ENCODE assay signal across 8 mouse cellular contexts in genomic region chr13:25115971-25116370, GRCm38 (mm10).
DNase-seq lines count a peak whose midpoint lies in the region; TF ChIP-seq lines count a peak whose summit lies in the region.

No protein-coding gene starts in this region.

- peak overlapping the region; percentile 60 for H3K4me3 ChIP-seq in layer of hippocampus, adult 2 months

- H3K27ac ChIP-seq in layer of hippocampus, adult 2 months, result peak overlapping the region; percentile 73

- DNase-seq in layer of hippocampus, adult 2 months (ENCODE audit: low spot score in 2 of 2), result peak; percentile 39 to 42
- no peak for DNase-seq in layer of hippocampus, postnatal 36 days
- DNase-seq in adrenal gland, adult 8-10 months, result peak; percentile 17
- DNase-seq in embryo, embryonic 11 days, result peak; percentile 75
- peak; percentile 46 to 59 for DNase-seq in heart, postnatal 10 days
- DNase-seq in large intestine, adult 2 months (ENCODE audit: low read depth, low spot score), result peak; percentile 32
- peak; percentile 55 for DNase-seq in lung, postnatal 36 days
- peak; percentile 25 for DNase-seq in right cerebral cortex, postnatal 4 days

- TF ChIP-seq CTCF in layer of hippocampus, adult 2 months (conservative IDR thresholded peaks at IDR 0.05), result peak; percentile 98

- WGBS in large intestine, adult 2 months, result under 1% methylated on average over 11 of the region's 11 CpGs

- intact Hi-C loops in heart, postnatal 10 days (cut with DNase I), result loop anchor here (1.0 kb wide), 1 partner anchor 92 kb away; no protein-coding TSS in a partner anchor

Comparison
In these comparisons a context has a peak if more than half of its experiments do, and no peak if none do; other contexts are left out.
1. DNase-seq: peak in layer of hippocampus, adult 2 months (2 of 2), adrenal gland, adult 8-10 months (single experiment), embryo, embryonic 11 days (single experiment), heart, postnatal 10 days (2 of 2), large intestine, adult 2 months (single experiment), lung, postnatal 36 days (single experiment) and right cerebral cortex, postnatal 4 days (single experiment); none in layer of hippocampus, postnatal 36 days (0 of 2).